Mouse (Mus musculus) midbrain, embryonic 10.5 days (tissue): ENCODE data around the gene Ccdc171. TPM values are rescaled to one million over a fixed set of nuclear protein-coding genes. Genes with fewer than 3 reads are reported as not detected.
"Not testable (repeated sequence)": the region's sequence is repeated elsewhere in the genome, so short reads cannot be mapped to it uniquely, and the experiment has no call there.

Experiments
- DNase-seq: peaks from one replicate; pipeline ENCODE4 v3.0.0-alpha.2; 2017; ENCODE audit warnings: low spot score
- H3K27ac ChIP-seq: fragments of 300-500 bp; sonication (generic); replicated peaks from 2 replicates; pipeline ENCODE4 v1.5.1; 2016; ENCODE audit warnings: mild to moderate bottlenecking
- H3K27me3 ChIP-seq: fragments of 300-500 bp; sonication (generic); 2 replicates; pipeline ENCODE4 v1.6.1; 2016; ENCODE audit warnings: low read depth, mild to moderate bottlenecking; ENCODE audit not compliant: poor library complexity, severe bottlenecking
- H3K36me3 ChIP-seq: fragments of 300-500 bp; sonication (generic); 2 replicates; pipeline ENCODE4 v1.6.1; 2016; ENCODE audit warnings: mild to moderate bottlenecking, moderate library complexity
- H3K4me1 ChIP-seq: fragments of 300-500 bp; sonication (generic); 2 replicates; pipeline ENCODE4 v1.6.1; 2016
- H3K4me3 ChIP-seq: fragments of 300-500 bp; sonication (generic); 2 replicates; pipeline ENCODE4 v1.5.1; 2016; ENCODE audit warnings: mild to moderate bottlenecking, moderate library complexity
- H3K9me3 ChIP-seq: fragments of 300-500 bp; sonication (generic); replicated peaks from 2 replicates; pipeline ENCODE4 v1.6.1; 2016; ENCODE audit warnings: mild to moderate bottlenecking
- WGBS: fragments of 180-500 bp; shearing (Covaris S2); methylation state at CpG from one replicate; pipeline ENCODE4 v1.1.7; 2016; 5-methylcytosine and 5-hydroxymethylcytosine counted together
- polyA plus RNA-seq: library from polyadenylated mRNA; unstranded; fragments of >200 nt; fragmentation: Nextera tagmentation; extraction: Ambion mirVana; gene quantifications from 2 replicates; pipeline ENCODE4 v1.2.1, GENCODE M21; 2016

Gene Ccdc171
- polyA plus RNA-seq, 1 experiment from 2014 or later, result 4.3 TPM

DNA sequence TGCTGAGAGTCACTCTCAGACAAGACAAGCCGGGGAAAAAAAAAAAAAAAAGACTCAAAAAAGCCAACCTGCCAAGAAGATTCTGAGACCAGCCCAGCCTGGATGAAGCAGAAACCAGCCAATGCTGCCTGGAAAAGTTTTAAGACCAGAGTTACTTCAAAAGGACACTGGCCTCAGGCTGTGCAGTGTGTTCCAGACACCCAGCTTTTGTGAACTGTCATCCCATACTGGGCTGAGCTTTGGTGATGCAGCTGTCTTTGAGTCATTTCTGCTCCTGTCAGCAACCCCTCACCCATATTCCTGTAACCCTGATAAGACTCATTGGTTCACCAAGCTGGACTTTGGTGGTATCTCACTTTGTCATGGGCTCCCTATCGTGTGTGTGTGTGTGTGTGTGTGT lies 12.7 kb upstream of the Ccdc171 start:
- no peak for DNase-seq
- Histone ChIP-seq H3K27me3 (no peaks in the 10 kb centered on the region), H3K36me3 (no peaks in the 10 kb centered on the region), H3K27ac (no peak overlapping the region), H3K4me3 (no peak overlapping the region), H3K4me1 (peaks cover 16% of the 10 kb centered on the region), H3K9me3 (no peaks in the 10 kb centered on the region)
- WGBS, result 71% methylated on average over 2 of the region's 2 CpGs

DNA sequence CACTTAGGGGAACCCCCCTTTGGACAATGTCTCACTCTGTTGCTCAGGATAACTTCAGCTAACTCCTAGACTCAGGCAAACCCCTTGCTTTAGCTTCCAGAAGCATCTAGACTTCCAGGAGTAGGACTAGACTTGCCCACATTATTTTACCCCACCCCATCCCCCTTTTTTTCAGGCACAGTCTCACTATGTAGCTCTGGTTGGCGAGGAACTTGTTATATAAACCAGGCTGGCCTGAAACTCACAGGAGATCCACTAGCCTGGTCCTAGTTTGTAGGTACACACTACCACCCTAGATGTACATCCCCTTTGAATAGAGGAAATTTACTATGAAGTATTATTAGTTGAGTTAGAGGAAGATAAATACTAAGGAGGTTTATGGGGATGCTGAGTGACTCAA lies 11.2 kb upstream of the Ccdc171 start:
- WGBS, result 89% methylated on average over 1 of the region's 1 CpGs

DNA sequence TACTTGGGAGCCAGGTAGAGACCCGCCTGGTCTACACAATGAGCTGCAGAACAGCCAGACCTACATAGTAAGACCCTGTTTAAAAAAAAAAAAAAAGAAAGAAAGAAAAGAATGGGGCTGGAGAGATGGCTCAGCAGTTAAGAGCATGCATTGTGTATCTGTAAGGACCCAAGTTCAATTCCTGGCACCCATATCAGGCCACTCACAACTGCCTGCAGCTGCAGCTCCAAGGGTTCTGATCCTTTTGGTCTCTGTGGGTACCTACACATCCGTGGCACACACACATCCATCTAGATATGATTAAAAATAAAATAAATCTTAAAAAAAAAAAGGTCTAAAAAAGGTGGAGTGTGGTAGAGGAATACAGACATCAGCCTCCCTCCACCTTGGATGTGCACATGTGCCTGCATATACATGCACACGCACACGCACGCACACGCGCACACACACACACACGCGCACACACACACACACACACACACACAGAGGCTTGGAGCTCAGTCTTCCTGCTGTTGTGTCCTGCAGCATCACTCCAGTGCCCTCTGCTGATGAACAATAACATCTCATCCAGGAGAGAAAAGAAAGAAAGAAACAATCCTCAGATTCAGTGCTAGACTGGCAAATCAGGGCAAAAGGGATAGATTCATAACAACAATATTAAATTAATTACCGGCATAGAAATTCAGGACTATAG lies 10.2 kb upstream of the Ccdc171 start:
- WGBS, result 87% methylated on average over 10 of the region's 10 CpGs
- no peak overlapping the region for H3K4me3 ChIP-seq

More for the DNA sequence above, 11.2 kb upstream of the Ccdc171 start:
- H3K4me3 ChIP-seq, result no peak overlapping the region
- H3K27ac ChIP-seq, result no peak overlapping the region
- no peak for DNase-seq
- H3K36me3 ChIP-seq, result no peaks in the 10 kb centered on the region
- no peaks in the 10 kb centered on the region for H3K27me3 ChIP-seq
- H3K9me3 ChIP-seq, result no peaks in the 10 kb centered on the region
- H3K4me1 ChIP-seq, result peaks cover 12% of the 10 kb centered on the region

DNA sequence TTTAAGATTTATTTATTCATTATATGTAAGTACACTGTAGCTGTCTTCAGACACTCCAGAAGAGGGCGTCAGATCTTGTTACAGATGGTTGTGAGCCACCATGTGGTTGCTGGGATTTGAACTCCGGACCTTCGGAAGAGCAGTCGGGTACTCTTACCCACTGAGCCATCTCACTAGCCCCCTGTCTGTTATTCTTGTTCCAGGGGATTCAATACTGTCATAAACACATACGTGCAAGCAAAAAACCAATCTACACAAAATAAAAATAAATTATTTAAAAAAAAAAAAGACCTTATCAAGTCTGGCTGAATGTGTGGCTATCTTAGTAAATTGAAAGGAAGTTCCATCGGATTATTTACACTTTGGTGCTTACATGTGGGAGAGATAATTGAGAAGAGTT lies 9.2 kb upstream of the Ccdc171 start:
- not testable (repeated sequence) for DNase-seq, H3K4me1 ChIP-seq, H3K27me3 ChIP-seq, H3K4me3 ChIP-seq, H3K27ac ChIP-seq, H3K36me3 ChIP-seq, H3K9me3 ChIP-seq
- WGBS, result 92% methylated on average over 5 of the region's 6 CpGs

More for the DNA sequence above, 10.2 kb upstream of the Ccdc171 start:
- H3K27me3 ChIP-seq, result no peaks in the 10 kb centered on the region
- peaks cover 12% of the 10 kb centered on the region for H3K4me1 ChIP-seq
- DNase-seq, result no peak
- H3K36me3 ChIP-seq, result no peaks in the 10 kb centered on the region
- no peak overlapping the region for H3K27ac ChIP-seq
- no peaks in the 10 kb centered on the region for H3K9me3 ChIP-seq

DNA sequence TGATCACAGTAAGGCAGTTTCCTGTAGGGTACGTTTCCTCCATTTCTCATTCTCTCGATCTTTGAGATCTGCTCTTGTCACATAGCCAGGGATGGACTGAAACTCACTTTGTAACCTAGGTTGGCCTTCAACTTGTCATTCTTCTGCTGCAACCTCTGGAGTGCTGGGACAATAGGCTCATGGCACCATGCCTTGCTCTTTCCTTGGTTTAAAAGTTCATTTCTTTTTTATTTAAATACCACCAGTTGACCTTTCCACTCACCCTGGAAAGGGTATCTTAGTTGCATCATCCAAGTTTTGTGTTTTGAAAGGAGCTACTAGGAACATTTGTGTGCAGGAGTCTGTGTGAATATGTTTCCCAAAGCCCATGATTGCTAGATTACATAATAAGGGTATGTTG lies 6.2 kb upstream of the Ccdc171 start:
- Histone ChIP-seq H3K36me3 (no peaks in the 10 kb centered on the region), H3K27me3 (no peaks in the 10 kb centered on the region), H3K4me1 (peaks cover 26% of the 10 kb centered on the region), H3K9me3 (no peaks in the 10 kb centered on the region), H3K27ac (no peak overlapping the region), H3K4me3 (no peak overlapping the region)
- 83% methylated on average over 2 of the region's 2 CpGs for WGBS
- DNase-seq, result no peak

DNA sequence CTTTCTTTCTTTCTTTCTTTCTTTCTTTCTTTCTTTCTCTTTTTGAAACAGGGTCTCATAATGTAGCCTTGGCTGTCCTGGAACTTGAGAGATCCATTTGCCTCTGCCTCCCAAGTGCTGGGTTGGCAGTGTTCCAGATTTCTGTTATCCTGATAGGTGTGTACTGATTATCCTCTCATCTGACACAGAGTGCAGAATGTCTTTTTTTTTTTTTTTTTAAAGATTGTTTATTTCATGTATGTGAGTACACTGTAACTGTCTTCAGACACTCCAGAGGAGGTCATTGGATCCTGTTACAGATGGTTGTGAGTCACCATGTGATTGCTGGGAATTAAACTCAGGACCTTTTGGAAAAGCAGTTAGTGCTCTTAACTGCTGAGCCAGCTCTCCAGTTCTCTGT lies 5.5 kb upstream of the Ccdc171 start:
- Histone ChIP-seq H3K27ac (no peak overlapping the region), H3K4me3 (no peak overlapping the region), H3K9me3 (no peaks in the 10 kb centered on the region), H3K4me1 (peaks cover 31% of the 10 kb centered on the region), H3K36me3 (no peaks in the 10 kb centered on the region), H3K27me3 (no peaks in the 10 kb centered on the region)
- DNase-seq, result no peak

DNA sequence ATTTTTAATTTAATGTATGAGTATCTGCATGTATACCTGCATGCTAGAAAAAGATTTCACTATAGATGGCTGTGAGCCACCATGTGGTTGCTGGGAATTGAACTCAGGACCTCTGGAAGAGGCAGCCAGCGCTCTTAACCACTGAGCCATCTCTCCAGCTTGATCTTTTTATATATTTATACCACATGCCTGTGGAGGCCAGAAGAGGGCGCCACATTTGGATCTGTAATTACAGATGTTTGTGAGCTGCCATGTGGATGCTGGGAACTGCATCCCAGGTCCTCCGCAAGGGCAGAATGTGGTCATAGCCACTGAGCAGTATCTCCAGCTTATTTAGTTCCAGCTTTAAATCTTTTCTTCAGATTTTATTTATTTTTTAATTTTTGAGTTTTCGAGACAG lies 5.0 kb upstream of the Ccdc171 start:
- Histone ChIP-seq H3K27ac (no peak overlapping the region), H3K4me3 (no peak overlapping the region), H3K9me3 (no peaks in the 10 kb centered on the region), H3K27me3 (no peaks in the 10 kb centered on the region), H3K4me1 (peaks cover 31% of the 10 kb centered on the region), H3K36me3 (no peaks in the 10 kb centered on the region)
- no peak for DNase-seq
- WGBS, result 81% methylated on average over 4 of the region's 4 CpGs

DNA sequence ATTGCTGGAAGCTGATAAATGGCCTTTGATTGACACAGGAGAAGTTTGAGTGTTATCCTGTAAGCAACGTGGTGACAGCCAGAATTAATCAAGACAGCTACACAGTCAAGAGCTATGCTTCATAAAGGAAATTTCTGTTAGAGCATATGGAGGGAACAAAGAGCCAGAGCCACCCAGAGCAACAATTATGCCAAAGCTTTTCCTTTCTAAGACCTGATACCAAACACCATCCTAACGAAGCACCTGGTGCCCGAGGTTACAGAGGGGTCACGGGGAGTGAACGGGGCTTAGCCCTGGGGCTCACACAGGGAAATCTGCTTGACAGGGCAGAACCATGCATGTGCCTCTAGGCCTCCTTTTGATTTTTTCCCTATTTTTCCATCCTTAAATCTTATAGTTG lies 3.3 kb upstream of the Ccdc171 start:
- H3K36me3 ChIP-seq, result no peaks in the 10 kb centered on the region
- H3K4me3 ChIP-seq, result no peak overlapping the region
- 50% methylated on average over 5 of the region's 5 CpGs for WGBS
- peak overlapping the region; percentile 19; the same call in 1 of the 2 replicates for H3K27ac ChIP-seq
- H3K27me3 ChIP-seq, result no peaks in the 10 kb centered on the region
- no peaks in the 10 kb centered on the region for H3K9me3 ChIP-seq
- peaks cover 47% of the 10 kb centered on the region for H3K4me1 ChIP-seq
- DNase-seq, result no peak

DNA sequence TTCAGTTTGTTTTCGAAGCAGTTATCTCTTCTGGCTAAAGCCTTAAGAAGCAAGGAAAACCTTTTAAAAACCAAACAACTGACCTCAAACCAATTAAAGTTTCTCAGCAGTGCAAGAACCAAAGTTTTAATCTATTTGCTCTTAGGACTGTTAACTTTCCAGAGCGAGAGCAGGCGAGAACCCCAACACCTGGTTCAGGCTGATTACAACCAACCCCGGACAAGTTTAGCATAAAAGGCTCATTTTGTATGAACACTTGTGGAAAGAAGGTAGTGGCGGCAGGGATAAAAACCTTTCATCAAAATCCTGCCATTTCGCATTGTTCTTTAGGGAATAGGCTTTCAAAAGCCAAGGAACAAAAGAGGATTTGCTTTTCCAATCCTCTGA lies 896 bp upstream of the Ccdc171 start:
- H3K9me3 ChIP-seq, result no peaks in the 10 kb centered on the region
- 3% methylated on average over 6 of the region's 6 CpGs for WGBS
- H3K27ac ChIP-seq, result peak overlapping the region; percentile 96
- no peaks in the 10 kb centered on the region for H3K36me3 ChIP-seq
- DNase-seq, result no peak
- peaks cover 48% of the 10 kb centered on the region for H3K4me1 ChIP-seq
- H3K27me3 ChIP-seq, result no peaks in the 10 kb centered on the region
- peak overlapping the region; percentile 82 for H3K4me3 ChIP-seq

DNA sequence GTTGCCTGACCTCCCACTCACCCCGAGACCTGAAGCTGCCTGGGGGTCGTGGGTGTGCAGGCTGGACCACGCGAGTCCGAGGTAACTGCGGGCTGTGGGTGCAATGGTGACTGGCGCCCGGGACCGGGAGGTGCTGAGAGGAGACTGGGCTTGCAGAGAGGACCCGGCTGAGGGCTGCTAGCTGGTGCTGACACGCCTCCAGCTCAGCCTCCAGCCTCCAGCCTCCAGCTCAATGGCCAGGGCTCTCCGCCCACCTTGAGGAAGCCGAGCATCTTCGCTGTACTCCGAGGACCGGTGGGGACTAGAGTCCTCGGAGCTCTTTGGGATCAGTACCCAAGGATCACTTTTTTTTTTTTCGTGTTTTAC lies 328 bp downstream of the Ccdc171 start:
- H3K4me1 ChIP-seq, result peaks cover 52% of the 10 kb centered on the region
- no peak for DNase-seq
- H3K4me3 ChIP-seq, result peak overlapping the region; percentile 82
- WGBS, result under 1% methylated on average over 18 of the region's 18 CpGs
- peak overlapping the region; percentile 96 for H3K27ac ChIP-seq
- no peaks in the 10 kb centered on the region for H3K9me3 ChIP-seq
- H3K27me3 ChIP-seq, result no peaks in the 10 kb centered on the region
- H3K36me3 ChIP-seq, result no peaks in the 10 kb centered on the region

DNA sequence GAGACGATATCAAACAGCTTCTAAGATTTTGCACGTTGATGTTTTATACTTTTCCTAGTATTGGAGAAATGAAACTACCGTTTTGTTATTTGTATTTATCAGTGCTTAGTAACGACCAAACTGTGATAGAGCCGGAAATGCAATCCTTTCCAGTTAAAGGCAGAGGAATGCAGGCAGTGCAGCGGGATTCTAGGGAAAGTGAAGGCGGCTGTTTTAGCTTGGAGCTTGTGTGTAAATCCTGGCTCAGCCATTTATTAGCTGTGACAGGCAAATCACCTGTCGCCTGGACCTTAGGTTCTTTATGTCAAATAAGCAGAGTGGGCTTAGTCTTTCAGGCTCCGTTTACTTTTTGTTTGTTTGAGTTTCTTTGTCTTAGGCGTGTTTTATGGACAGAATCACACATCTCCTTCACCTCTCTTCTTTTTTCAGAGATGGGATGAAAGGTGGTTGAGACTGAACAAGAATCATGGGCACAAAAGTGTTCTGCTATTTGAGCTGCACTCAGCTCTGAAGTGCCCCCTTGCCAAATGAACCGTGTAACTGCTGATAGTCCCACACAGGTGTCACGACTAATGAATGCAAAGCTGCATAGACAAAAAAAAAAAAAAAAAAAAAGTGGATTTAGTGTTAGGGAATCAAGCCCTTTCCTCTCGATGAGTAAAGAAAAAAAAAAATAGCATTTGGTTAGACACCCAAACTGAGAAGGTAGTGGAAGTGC lies 1.1 kb downstream of the Ccdc171 start:
- Histone ChIP-seq H3K4me3 (peak overlapping the region; percentile 82), H3K36me3 (no peaks in the 10 kb centered on the region), H3K9me3 (no peaks in the 10 kb centered on the region), H3K27me3 (no peaks in the 10 kb centered on the region), H3K4me1 (peaks cover 52% of the 10 kb centered on the region), H3K27ac (no peak overlapping the region)
- WGBS, result 8% methylated on average over 13 of the region's 13 CpGs
- DNase-seq, result no peak

DNA sequence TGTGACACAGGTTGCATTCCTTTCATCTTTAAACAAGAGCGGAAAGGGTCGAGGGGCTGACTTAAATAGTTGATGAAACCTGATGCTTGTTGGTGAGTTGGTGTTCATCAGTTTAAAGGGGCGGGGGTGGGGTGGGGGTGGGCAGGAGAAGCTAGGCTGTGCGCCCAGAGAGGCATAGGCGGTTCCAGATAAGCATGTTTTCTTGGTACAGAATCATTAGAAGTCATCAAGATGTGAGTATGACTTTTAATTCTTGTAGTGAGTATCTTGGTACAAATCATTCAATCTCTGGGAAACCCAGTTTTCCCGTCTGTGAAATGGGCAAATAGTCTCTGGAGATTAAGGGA lies 1.6 kb downstream of the Ccdc171 start:
- no peak for DNase-seq
- WGBS, result 59% methylated on average over 6 of the region's 6 CpGs
- no peaks in the 10 kb centered on the region for H3K27me3 ChIP-seq
- H3K9me3 ChIP-seq, result no peaks in the 10 kb centered on the region
- no peak overlapping the region for H3K27ac ChIP-seq
- no peaks in the 10 kb centered on the region for H3K36me3 ChIP-seq
- H3K4me3 ChIP-seq, result no peak overlapping the region
- peaks cover 47% of the 10 kb centered on the region for H3K4me1 ChIP-seq

DNA sequence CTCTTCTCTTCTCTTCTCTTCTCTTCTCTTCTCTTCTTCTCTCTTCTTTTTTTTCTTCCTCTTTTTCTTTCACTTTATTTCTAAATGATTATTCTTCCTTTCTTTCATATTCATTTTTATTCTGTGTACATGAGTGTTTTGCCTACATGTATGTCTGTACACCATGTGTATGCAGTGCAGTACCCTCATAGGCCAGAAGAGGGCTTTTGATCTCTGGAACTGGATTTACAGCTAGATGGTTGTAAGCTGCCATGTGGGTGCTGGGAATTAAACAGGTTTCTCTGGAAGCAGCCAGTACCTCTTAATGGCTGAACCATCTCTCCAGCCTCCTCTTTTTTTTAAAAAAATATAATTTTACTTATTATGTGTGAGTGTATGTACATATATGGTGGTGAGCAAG lies 2.6 kb downstream of the Ccdc171 start:
- DNase-seq, result peak; percentile 26
- no peak overlapping the region for H3K27ac ChIP-seq

More for the DNA sequence above, 2.6 kb downstream of the Ccdc171 start:
- Histone ChIP-seq H3K36me3 (no peaks in the 10 kb centered on the region), H3K4me1 (peaks cover 37% of the 10 kb centered on the region), H3K4me3 (no peak overlapping the region), H3K9me3 (no peaks in the 10 kb centered on the region), H3K27me3 (no peaks in the 10 kb centered on the region)
